Mouse (Mus musculus) forelimb bud, embryonic 11.5 days (tissue): ENCODE results near the gene Sorcs2.
A peak's percentile ranks its signal among the peaks of the same experiment; 100 is the strongest.
"Not testable (repeated sequence)": the region's sequence is repeated elsewhere in the genome, so short reads cannot be mapped to it uniquely, and the experiment has no call there.

Experiments
- DNase-seq: peaks from one replicate; pipeline ENCODE4 v3.0.0-alpha.2; 2012; ENCODE audit warnings: low read depth, low spot score

The Sorcs2 gene

DNA sequence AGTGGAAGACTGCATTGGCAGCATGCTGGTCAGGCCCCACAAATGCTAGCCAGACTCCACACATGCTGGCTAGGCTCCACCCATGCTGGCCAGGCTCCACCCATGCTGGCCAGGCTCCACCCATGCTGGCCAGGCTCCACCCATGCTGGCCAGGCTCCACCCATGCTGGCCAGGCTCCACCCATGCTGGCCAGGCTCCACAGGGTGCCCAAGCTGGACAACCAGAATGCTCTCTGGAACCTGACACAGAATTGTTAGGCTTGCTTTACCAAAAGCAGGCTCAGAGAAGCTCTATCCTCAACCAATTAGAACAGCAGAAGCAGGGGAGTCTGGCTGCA, 7.4 kb downstream of the Sorcs2 start:
- not testable (repeated sequence) for DNase-seq

DNA sequence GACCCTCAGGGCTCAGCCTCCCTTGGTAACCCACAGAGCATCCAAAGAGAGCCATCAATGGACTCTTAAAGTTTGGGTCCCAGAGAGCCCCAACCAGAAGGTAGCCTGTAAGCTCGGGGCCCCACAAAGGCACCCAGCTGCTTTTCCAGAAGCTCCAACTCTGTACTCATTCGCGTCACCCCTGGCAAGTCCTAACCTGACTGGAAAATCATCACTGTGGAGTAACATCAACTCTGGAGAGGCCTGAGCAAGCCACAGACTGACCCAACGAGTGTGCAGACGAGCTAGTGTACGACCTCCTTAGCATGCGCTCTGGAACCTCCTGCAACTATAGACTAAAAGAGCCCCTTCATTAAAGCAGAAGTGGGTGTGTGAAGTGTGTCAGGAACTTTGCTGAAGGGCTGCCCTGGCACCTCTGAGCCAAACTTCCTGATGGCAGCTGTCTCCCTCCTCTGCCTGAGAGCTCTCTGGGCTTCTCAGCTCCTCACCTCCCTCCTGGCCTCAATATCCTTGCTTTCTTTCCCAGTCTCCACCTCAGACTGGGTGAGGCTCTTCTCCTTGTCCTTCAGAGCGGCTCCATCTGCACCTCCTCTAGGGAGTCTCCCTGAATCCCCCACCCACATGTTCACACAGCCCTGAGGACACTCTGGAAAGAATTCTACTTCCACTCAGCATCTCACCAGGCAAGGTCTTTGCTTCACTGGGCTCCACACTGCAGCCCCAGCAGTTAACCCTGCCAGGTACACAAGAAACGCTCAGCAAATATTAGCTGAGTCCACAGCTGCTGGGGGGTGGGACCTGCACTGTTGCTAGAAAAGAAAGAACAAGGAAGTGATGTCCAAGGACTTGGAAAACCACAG, 8.0 kb downstream of the Sorcs2 start:
- DNase-seq, result no peak

DNA sequence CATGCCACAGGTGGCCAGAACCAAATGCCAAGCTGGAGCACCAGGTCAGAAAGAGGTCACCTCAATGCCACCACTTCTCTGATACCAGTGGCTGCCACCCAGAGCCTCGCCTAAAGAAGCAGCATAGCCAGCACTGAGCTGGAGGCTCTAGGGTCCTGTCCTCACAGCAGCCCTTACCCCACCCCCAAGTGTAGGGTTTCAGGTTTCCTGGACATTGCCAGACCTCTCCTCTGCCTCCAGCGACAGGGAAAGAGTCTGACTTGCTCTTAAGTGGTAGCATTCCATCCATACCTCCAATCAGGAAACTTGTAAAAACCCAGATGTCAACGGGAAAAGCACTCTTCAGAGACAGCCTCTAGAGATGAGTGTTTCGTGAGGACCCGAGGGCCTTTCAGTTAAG, 12.9 kb downstream of the Sorcs2 start:
- DNase-seq, result peak; percentile 90

DNA sequence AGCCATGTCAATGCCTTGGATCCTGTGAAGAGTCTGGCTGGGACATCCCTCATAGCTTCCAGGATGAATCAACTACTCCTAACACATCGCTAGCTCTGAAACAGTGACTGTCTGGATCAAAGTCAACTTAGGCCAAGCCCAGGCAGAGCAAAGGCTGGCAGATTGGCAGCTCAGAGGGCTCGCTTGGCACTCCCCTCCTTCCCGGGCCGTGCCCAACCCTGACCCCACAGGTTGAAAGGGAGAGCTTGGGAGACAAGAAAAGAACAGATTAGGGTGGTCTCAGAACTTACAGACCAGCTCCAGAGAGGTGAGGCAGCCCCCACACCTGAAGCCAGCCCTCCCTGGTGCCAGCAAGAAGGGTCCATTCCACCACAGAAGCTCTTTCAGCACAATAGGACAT, 14.5 kb downstream of the Sorcs2 start:
- DNase-seq, result no peak

DNA sequence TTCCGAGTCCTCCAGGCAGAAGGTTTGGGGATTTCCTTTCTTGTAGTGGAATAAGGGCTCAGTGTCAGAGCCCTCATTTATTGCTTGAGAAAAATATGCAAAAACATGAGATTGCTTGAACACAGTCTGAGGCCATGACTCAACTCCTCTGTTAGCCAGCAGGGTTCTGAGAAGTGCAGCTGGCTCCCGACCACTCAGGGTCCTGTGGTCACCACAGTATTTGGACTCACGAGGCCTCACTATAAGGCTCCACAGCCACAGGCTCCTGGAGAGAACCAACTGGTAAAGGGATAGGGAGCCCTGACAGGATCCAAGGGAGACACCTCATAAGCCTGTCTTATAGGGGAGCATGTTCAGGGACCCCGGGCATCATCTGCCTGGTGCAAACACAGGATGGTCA, 15.2 kb downstream of the Sorcs2 start:
- DNase-seq, result no peak

DNA sequence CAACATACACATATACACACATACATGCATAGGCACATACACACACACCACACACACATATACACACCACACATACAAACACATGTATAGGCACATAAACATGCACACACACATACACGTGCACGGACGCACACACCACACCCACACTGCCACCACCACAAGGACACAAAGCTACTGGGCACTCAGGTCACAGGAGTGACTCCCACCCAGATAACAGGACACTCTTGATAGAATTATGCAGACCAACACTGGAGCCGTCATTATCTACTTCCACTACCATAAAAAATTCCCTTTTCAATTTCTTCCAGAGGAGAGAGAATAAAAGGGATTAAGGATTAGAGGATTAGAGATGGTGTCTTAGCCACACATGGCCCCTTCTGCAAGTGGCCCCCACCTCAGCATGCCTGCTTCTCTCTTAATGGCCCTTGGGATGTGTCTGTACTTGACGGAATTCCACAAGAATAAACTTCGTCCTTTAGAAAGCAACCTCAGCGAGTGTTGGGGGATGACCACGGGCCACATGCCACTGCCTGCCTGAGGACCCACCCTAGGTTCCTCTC, 15.7 kb downstream of the Sorcs2 start:
- no peak for DNase-seq

DNA sequence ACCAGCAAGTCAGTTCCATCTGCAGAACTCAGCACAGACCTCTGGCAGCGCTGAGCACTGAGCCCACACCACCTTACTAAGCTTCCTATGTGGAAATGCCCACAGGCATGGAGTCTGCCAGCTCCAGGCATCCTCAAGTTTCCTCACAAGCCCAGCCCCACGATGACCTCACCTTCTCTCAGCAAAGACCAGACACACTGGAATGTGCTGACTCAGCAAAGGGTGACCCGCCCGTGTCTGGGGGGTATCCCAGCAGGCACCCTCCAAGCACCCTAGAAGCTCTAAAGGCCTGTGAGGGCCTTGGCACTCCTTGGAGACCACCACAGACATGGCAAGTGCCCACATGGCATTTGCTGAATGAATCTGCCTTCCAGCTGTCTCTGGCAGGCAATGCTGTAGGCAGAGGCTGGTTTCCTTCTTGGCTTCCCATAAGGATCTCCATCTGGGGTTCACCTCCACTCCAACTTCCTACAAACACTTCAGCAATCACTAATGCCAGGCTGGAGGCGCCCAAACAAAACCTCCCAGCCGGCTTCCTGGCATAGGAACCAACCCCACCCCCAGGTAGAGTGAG, 17.9 kb downstream of the Sorcs2 start:
- DNase-seq, result no peak

DNA sequence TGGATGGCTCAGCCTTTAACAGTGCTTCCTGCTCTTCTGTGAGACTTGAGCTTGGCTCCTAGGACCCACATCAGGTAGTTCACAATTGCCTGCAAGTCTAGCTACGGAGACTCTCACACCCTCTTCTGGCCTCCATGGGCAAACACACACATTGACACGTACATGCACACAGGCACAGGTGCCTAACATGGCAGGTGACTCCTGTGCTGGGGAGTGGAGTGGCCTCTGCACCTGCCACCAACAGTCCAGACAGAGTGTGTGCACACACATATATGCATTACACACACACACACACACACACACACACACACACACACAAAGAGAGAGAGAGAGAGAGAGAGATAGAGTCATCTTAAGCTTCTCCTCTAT, 19.6 kb downstream of the Sorcs2 start:
- no peak for DNase-seq

DNA sequence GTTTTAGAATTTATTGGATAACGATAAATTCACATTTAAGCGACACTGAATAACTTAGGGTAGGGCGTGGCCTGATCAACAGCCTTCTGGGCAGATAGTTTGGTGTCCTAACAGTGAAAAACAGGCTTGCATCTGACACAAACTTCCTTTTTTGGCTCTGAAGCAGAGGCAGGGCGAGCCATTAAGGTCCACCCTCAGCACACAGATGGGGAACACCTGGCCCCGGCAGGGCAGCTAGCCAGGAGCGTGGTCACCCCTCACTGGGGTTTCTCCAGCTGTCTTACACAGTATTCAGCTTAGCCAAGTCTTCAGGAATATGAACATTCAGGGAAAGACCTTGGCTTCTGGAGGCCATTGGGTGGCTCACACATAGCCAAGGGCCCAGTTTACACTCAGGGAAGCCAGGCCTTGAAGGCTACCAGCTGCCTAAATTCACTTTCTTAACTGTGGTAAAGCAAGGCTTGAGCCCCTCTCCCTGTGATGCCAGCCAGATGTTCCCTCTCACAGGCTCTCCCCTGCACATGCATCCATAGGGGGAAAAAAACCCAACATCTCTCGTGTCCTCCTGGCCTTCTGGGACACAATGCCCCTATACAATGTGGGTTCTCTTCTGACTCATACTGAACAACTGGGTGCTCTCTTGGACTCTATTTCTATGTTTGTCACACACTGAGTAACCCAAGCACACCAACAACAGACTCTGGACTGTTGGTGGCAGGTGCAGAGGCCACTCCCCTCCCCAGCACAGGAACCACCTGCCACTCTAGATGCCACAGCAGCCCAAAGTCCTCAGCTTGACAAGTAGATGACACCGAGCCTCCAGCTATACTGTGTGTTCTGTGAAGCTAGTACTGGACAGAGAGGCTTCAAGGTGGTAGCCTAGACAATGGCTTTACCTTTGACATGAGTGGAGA, 20.2 kb downstream of the Sorcs2 start:
- no peak for DNase-seq

DNA sequence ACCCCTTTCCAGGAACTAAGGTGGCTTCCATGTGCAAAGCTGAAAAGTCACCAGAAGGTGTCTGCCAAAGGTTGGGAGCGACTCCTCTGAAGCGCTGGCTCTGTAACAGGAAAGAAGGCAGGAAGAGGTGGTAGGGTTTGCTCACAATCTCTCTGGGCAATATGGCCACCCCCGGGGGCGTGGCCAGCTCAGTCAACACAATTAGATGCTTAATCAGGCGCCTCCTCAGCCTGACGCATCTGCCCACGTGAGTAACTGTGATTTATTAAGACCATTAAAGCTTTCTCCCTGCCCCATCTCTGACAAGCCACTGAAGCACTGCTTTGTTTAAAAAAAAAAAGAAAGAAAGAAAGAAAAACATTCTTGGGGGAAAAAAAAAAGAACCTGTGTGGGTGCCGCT, 22.1 kb downstream of the Sorcs2 start:
- no peak for DNase-seq

DNA sequence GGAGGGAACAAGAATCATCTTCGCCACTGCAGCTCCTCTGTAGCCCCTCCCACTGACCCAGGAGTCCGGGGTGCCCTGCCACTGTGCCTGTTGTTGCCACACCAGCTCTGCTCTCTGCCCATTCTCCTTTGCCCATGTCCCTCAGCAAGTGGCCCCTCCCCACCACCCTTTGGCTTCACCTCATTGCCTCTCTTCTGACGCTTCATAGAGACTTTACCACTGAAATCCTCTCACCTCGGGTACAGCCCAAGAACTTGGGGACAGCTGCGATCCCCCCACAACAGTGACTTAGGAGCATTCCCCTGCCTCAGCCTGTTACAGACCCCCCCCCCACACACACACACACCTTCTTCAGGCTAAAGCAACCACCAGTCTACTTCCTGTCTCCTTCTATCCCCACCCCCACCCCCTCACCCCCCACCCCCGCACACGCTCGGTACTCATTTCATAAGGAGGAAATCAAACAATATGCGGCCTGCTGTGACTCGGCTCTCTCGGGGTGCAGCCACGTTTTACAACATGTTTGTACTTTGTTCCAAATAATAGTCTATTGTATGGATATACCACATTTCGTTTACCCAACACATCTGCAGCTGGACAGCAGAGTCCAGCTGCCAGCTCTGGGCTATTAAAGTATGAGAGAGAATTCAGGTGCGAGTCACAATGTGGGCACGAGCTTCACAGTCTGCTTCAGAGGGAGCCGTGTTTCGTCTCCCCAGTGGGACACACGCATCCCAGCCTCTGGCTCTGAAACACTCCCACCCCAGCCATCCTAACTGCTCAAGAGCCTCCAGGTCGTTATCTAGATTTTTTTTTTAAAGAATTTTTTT, 23.5 kb downstream of the Sorcs2 start:
- DNase-seq, result no peak

DNA sequence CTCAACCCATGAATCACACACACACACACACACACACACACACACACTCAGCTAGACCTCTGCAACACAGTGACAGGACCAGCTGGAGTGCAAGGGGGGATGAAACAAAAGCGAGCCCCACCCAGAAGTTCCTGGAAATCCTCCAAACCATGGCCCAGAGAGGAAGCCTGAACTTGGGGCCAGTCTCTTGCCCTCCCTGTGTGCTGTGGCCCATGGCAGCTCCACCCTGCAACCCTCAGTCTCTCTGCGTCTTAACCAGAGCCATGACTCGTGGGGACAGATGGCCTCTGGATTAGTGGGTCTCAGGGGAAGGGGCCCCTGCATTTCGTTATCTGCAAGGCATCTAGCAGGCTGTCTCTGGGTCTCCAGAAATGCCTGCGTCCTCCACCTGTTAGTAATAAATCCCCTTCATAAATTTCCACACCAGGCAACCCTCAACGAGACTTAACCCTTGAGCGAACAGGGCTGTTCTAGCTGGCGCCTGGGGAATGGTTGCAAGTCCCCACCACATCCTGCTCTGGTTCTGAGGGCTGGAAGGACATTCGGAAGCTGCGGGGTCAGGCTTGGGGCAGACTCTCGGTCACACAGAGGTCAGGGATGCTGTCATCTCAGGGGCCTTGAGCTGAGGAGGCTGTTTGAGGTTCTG, 24.6 kb downstream of the Sorcs2 start:
- peak; percentile 91 for DNase-seq

DNA sequence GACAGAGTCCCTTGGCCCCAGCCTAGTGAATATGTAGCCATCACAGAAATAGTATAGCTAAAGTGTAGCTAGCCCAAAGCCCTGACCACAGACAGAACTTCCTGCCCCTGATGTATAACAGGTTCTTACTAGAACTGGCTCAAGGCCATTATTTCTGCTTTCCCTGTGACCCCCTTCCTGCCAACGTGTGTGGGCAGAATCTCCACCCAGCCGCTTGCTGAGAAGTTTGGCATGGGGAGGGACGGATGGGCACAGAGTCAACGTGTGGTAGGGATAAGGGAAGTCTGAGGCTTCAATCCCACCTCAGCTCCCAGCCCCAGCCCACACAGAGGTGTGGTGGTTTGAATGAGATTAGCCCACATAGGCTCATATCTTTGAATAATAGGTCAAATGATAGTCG, 26.2 kb downstream of the Sorcs2 start:
- no peak for DNase-seq

DNA sequence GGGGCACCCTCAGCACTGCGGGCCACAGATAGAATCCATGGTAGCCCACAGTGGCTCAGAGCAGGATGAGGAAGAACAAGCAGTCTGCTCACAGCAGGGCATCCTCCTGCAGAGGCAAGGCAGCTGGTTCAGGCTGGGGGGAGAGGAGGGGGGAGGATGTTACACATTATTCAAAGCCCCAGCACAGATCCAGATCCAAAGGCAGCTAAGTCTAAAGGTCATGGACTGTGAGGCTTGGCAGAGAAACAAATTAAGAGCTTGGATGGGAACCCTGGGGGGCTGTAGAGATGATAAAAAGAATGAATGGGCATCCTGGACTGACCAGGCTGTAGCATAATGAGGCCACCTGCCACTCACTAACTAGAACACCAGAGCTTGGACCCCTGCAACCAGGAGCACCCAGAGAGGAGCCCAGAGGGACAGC, 28.7 kb downstream of the Sorcs2 start:
- no peak for DNase-seq

DNA sequence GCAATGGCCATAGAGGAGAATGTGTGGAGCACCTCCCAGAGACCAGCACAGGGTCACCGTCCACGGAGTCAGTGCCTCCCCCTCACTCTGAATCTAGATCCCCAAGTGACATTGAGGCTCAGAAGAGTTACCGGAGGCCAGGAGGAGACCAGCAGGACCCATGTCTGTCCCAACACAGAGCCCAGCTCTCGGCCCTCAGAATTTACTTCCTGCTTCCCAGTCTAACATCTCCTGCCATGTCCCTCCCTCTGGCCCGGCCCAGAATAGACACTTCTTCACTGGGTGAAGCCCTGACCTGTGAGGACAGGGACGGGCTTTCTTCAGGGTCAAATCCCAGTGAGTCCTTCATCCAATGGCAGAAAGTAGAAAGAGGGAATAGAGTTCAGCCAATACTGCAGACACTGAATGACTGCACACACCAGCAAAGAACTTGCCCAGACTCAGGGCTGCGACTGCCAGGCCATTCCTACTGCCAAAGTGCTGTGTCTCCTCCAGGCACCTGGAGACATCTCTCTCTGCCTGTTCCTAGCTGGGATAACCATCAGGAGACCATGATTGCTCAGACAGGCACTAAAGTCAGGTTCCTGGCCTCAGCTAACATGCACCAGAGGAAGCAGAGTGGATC, 29.3 kb downstream of the Sorcs2 start:
- DNase-seq, result no peak

DNA sequence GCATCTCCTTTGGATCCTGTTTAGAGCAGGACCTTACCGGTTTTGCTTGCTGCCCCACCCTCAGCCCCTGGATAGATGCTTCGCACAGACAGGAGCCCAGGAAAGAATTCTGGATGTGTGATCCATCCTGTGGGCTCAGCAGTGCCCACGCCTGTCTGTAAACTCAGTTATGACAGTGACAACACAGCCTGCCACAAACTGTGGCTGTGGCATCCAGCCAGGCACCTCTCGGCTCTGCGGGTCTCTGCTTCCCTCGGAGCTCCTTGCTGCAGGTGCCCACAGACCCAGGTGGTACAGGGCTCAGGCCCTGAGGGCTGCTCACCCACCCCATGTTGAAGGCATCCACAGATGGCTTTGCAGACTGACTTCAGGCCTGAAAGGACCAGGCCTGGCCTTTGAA, 30.0 kb downstream of the Sorcs2 start:
- DNase-seq, result no peak

DNA sequence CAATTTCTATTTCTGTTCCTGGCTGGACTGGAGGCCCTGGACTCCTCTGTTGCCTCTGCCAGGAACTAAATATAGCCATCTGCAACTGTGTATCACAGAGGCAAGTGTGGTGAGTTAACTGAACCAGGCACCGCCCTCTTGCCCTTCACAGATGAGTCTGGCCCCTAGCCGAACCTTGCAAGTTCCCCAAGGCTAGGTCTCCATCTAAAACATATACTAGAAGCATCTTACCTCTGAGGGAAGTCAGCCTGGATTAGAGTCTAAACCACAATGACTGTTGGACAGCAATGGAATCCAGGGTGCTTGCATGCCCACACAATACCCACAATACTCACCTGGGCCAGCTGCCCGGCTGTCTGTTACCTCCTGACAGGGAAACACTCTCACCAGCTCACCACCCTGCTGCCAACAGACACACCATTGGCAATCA, 30.7 kb downstream of the Sorcs2 start:
- DNase-seq, result no peak

DNA sequence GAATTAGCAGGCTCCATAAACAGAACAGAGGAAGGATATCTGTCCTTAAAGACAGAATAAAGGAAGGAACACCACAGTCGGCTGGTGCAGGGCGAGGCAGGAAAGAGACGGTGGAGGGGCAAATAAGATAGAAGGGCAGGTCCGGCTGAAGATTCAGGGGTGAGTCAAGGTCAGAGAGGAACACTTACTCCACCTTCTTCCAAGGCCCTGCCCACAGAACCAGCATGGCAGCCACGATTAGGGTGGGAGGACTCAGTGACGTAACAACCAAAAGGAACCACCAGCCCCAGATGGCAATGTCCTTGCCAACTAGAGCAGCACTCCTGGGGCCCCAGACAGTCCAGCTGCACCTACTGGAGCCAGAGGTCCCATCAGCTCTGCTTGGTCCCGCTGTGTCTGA, 36.2 kb downstream of the Sorcs2 start:
- DNase-seq, result no peak

DNA sequence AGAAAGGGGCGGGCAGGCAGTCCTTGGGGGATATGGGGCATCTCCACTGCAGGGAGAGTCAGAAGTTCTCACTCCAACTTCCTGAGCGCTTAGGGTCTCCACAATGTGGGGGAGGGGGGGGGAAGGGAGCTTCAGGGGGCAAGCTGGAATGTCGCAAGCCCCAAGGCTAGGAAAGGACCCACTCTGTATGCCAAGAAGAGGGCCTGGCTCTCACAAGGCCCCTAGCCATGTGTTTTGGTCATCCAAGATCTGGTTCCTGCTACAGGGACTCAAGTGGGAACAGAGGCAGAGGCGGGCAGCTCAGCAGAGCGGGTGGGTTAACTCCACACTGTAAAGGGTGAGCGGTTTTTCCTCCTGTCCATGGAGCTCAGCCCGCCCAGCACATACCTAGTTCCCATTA, 37.6 kb downstream of the Sorcs2 start:
- no peak for DNase-seq

DNA sequence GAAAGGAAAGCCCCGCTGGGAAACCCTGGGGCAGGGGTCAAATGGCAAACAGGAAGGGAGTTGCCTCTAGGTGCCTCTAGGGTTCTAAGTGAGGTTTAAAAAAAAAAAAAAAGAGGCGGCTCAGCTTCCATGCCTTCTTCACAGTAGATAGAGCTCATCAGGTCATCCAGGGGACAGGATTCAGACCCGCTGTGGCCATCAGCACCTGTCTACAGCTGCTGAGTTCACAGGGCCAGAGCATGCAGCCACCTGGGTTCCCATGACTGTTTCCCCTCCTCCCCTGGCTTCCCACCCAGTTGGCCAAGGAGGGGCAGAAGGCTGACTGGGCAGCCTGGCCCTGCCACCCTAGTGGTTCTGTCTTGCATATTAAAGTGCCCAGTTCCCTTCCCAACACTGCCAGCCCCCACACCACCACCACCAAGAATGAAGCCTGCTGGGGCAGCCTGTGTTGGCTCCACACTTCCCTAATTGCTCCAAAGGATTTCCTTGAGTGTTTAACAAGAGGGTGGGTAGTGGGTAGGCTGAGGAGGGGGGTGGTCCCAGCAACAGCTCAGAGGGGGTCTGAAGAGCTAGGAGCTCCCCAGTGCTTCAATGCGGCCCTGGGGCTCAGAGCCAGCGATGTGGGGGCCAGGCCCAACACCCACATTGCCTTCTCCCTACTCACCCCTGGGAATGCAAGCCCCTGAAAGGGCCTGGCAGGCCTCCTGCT, 38.2 kb downstream of the Sorcs2 start:
- no peak for DNase-seq
